Mouse (Mus musculus): ENCODE data around the gene Xpnpep1.

GRCm38 (mm10) chr19:53082862-53083261 lies 42.8 kb upstream of the Xpnpep1 start:
- TF ChIP-seq POLR2A (IDR thresholded peaks at IDR 0.05; ENCODE audit: borderline replicate concordance, extremely low read depth, low read depth, low read length) (no peak), CTCF (IDR thresholded peaks at IDR 0.05; ENCODE audit: insufficient read depth, low read length) (no peak)
